Mouse (Mus musculus): Measurements from ENCODE around the gene Hoxc8.

Gene Hoxc8

DNA sequence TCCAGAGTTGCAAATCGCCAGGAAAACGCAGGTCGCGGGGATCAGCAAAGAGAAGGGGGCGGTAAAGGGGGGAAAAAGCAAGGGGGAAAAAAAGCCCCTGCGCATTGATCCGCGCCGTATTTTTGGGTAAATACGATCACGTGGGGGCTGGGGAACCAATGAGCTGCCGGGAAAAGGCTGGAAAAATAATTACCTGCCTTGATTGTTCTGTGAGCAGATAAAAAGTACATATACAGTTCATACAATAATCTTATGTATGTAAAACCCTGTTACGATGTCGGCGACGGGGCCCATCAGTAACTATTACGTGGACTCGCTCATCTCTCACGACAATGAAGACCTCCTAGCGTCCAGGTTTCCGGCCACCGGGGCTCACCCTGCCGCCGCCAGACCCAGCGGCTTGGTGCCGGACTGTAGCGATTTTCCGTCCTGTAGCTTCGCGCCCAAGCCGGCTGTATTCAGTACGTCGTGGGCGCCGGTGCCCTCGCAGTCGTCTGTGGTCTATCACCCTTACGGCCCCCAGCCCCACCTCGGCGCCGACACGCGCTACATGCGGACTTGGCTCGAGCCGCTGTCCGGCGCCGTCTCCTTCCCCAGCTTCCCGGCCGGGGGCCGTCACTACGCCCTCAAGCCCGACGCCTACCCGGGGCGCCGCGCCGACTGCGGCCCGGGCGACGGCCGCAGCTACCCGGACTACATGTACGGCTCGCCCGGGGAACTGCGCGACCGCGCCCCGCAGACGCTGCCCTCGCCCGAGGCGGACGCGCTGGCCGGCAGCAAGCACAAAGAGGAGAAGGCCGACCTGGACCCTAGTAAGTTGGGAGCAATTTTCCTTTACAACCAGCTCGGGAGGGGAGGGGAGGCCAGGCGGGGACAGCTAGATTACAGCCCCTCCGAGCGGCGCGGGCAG is 8.8 kb upstream of the Hoxc8 start:
- no peak for DNase-seq (ENCODE audit: low spot score)

- no peak for DNase-seq (ENCODE audit: low spot score)
Measured at GRCm38 (mm10) chr15:102983716-102984115, 6.7 kb upstream of the Hoxc8 start.

DNA sequence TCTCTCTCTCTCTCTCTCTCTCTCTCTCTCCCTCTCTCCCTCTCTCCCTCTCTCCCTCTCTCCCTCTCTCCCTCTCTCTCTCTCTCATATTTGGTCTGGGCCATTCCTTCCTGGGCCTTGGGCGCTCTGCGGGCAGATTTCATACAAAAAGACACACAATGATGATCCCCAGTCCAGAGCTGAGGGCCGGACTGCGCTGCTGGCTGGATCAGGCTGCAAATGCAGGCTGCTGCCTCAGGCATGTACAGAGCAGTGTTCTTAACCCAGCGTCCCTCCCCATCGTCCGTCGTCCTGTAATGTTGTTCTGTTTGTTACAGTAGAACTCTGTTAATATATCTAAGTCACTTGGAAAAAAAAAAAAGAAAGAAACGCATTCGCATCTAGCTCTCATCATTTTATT is 5.9 kb upstream of the Hoxc8 start:
- no peak for DNase-seq (ENCODE audit: low spot score)

GRCm38 (mm10) chr15:102984925-102985324 is 5.5 kb upstream of the Hoxc8 start:
- no peak for DNase-seq (ENCODE audit: low spot score)

- peak; percentile 93 for DNase-seq (ENCODE audit: low spot score)
Measured at GRCm38 (mm10) chr15:102987124-102987833, 3.1 kb upstream of the Hoxc8 start.

DNA sequence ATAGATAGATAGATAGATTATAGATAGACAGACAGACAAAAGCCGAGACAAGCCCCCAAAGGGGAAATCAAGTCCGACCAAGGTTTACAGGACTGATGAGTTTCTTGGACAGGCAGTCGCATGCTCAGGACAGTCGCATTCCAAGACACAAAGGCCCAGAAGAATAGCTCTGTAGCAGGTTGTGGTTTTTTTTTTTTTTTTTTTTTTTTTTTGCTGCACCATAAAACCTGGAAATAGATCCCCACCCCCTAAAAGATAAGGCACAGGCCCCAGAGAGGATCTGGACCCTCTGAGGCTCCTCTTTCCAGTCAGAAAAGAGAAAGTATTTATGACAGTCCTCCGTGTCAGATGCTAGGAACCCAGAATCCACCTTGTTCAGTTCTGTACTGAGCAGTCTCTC is 2.3 kb upstream of the Hoxc8 start:
- DNase-seq (ENCODE audit: low spot score), result no peak

DNA sequence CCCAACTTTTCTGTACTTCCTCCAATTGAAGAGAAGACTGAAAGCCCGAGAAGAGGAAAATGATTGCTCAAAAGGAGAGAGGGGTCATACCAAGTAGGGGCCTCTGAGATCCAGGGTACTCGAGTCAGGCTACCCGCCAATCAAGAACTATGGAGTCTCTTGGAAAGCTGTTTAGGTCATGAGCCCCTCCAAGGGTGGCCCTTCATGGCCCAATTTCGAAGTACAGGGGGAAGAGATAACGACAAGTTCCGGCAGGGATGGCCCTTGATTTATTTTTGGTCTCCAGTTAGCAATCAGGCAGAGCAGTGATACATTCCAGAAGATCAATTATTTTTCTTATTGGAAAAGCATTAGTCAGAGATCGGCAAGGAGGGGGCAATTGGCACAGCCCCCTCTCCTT is 1.4 kb downstream of the Hoxc8 start:
- DNase-seq (ENCODE audit: low spot score), result no peak

DNA sequence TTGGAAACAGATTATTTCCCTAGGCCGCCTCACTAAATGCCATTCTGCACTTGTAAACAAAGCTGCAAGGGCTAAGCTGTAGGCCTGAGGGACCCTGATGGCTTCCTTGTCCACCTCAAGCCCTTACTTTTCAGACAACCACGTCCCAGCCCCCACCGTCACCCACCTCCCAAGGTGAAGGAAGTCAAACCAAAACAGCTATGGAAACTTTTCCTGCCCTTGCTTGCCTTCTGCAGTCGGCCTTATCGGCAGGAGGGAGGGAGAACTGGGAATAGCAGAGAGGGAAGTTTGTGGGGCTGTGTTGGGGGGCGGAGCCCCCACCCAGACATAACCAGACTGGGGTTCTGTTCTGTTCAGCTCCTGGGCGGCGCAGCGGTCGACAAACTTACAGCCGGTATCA is 1.8 kb downstream of the Hoxc8 start:
- DNase-seq (ENCODE audit: low spot score), result no peak

DNA sequence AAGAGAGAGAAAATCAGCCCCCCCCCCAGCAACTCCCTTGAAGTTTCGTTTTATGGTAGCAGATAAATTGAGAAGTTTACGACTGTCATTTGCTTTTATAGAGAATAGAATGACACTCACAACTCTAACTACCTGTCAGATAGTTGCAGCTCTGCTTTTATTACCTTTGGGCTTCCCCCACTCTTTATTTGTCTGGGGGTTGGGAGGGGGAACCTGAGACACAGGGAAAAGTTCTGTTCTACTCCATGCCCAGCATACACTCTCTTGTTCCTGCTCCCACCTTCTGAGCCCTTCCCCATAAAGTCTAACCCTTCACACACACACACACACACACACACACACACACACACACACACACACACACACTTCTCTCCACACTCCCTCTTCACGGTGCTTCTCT is 2.5 kb downstream of the Hoxc8 start:
- no peak for DNase-seq (ENCODE audit: low spot score)

DNA sequence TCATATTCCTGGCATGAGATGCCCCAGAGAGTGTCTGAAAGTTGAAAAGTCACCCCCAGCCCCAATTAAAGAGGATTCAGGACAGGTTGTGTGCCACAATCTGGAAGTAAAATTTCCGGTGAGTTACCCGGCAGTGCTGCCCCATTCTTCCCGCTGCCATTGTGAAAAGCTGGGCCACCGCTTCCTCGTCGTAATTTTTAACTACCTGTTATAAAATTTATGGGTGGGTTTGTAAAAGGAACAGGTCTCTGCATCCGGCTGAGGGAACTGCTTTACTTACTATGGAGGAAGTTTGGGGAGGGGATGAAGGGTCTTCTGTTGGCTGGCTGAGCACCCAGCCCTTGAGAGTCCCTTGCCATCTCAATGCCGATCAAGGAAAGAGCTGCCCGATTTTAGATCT is 6.1 kb downstream of the Hoxc8 start:
- no peak for DNase-seq (ENCODE audit: low spot score)

GRCm38 (mm10) chr15:102997431-102997830 is 7.0 kb downstream of the Hoxc8 start:
- no peak for DNase-seq (ENCODE audit: low spot score)

DNA sequence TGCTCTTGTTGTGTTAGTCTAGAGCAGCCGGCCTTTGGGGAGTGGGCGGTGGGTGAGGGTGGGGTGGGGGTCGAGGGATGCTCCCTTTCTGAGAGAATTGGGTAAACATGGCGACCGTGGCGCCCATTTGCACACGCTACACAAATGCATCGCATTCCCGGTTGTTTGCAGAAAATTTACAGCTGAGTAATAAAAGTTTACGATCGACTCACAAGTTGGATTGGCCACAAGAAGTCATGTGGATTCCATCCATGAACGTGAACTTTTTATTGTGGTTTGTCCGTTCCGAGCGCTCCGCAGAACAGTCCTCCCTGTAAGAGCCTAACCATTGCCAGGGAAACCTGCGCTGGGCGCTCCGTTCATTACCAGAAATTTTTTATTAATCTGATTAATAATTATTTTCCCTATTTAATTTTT is 7.5 kb downstream of the Hoxc8 start, which contains the start of gene Hoxc6:
Gene Hoxc6, plus strand, starts transcription at position 319 of the 417 bp plus-strand sequence.
- DNase-seq (ENCODE audit: low spot score), result no peak

DNA sequence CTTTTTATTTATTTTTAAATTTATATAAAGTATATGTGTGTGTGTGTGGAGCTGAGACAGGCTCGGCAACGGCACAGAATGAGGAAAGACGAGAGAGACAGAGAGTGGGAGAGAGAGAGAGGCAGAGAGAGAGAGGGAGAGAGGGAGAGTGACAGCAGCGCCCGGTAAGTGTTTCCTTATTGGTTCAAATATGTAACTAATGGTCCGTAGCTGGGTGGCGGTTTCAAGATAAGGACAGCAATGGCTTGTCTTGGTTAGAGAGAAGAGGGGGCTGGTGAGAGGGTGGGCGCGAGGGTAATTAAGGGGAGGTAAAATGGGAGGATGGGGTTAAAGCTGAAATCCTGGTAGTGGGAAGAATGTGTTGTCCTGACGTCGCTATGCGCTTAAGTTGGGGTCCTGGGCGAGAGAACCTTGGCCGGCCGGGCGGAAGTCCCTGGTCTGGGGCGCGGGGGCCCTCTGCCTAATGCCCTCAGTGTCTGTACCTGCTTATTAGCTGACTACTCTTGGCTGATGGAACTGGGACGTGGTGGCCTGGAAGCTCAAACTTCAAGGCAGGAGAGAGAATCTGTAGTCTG is 8.3 kb downstream of the Hoxc8 start:
- no peak for DNase-seq (ENCODE audit: low spot score)

DNA sequence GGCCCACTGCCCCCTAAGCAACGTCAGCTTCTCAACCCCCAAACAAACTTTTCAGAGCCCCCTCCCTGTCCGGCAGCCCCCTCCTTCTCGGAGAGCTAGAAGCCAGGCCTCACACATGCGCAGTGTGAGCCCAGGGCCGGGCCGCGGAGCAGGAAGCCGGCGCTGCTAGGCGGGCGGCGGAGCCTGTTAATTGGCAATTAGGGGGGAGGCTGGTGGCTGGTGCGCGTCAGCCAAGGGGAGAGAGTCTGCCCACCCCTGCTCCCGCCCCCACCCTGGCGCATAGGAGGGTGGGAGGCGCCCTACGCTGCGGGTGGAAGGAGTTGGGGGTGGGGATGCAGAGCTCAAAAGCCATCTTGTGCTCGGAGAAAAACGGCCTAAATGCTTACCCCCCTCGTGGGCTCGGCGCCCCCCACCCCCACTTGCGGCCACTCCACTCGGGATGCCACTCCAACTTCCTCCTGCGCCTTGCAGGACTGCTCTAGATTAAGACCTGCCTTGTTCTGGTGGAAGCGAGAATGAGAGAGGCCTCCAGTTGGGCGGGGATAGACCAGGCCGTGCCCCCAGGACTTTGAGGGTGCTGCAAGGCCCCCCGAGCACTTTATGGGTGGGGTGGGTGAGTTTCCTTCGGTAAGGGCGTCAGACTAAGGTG is 8.9 kb downstream of the Hoxc8 start:
- peak; percentile 69 for DNase-seq (ENCODE audit: low spot score)

DNA sequence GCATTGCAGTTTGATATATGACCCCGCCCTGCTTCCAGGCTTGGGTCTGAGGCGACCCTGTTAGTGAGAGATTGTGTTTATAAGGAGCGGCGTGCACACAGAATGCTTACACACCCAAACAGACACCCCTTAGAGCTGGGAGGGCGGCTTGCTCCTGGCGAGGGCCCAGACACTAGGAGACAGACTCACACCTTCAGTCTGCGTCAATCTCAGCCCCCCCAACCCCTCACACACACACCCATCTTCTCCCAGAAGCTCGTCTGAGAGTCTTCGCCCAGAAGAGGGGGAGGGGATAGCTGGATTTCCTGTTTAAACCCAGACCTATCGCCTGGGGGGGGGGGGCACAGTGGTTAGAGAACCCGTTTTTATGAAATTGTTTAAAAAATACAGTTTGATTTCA is 9.5 kb downstream of the Hoxc8 start:
- no peak for DNase-seq (ENCODE audit: low spot score)

DNA sequence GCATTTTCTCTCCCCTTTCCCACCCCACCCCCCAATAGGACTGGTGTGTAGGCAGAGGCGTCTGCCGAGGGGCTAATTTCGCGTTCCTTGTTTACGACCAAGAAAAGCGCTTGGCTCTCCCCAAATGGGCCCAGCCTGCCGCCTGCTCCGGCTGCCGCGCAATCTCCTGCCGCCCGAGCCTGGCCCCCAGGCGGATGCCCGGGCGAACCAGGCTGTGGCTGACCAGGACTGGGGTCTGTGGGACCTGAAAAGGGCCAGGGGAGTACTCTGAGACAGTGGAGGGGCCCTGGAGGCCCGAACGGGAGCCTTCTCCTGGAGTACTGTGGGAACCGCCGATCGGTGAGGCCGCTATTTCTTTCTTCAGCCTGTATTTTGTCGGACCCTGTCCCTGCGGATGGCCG is 10.1 kb downstream of the Hoxc8 start:
- no peak for DNase-seq (ENCODE audit: low spot score)

DNA sequence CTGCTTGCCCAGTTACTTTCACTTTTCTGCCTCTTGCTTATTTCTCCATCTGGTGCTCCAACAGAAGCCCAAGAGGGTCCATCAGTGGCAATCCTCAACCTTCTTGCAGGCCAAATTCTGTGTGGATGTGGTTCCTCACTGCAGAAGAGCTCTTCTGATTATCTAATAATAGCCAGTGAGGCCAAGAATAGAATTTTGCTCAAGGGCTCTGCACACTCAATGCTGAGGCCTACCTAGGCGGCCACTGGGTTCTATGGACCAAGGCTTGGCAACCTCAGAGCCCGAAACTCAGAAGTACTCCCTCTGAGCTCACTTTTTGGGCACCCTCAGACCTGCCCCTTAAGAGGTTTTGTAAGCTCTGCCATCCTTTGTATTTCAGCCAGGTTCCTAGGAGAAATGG is 11.0 kb downstream of the Hoxc8 start:
- no peak for DNase-seq (ENCODE audit: low spot score)

GRCm38 (mm10) chr15:103002156-103002555 is 11.7 kb downstream of the Hoxc8 start:
- no peak for DNase-seq (ENCODE audit: low spot score)

DNA sequence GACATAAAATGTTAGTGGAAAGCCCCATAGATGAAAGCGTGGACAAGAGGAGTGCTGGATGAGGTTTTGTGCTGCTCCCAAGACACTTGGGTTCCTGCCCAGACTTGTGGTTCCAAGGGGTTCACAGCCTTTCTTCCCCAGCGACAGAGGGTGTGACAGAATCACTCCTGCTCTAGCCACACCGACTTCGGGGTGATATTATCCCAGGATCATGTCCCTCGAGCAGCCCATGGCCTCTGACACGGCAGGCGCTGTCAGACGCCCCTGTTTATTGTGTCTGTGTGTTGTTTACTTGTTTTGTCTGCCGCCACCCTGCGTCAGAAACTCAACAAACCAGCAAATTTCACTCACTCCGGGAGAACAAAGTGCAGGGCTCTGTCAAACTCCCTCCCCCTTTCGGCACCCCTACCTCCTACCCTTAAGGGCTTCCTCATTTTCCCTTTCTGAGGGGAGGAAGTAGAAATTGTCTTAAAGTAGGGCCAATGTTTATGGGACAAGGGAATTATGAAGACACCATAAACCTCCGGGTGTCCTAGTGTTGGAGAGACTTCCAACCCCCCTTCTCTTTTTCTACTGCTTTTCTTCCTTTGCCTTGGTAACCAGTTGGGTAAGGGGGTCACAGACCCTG is 12.5 kb downstream of the Hoxc8 start:
- DNase-seq (ENCODE audit: low spot score), result no peak

DNA sequence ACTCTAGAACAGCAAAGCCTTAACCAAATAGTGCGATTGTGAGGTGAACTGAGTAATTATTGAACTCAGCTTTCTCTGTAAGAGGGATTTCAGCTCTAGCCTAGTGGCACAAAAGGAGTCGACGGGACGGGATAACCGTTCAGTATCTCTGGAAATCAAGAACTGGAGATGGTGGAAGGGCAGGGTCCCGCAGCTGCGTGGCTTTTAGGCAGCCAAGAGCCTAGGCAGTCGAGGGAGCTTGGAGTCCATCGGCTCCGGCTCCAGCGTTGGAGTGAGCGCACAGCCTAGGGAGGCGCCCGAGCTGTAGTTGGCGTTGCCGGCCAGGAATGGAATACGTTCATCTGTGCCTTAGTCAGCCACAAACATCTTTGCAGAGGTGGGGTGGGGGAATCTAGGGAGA is 14.9 kb downstream of the Hoxc8 start:
- no peak for DNase-seq (ENCODE audit: low spot score)

- no peak for DNase-seq (ENCODE audit: low spot score)
Measured at GRCm38 (mm10) chr15:103005797-103006196, 15.4 kb downstream of the Hoxc8 start.

DNA sequence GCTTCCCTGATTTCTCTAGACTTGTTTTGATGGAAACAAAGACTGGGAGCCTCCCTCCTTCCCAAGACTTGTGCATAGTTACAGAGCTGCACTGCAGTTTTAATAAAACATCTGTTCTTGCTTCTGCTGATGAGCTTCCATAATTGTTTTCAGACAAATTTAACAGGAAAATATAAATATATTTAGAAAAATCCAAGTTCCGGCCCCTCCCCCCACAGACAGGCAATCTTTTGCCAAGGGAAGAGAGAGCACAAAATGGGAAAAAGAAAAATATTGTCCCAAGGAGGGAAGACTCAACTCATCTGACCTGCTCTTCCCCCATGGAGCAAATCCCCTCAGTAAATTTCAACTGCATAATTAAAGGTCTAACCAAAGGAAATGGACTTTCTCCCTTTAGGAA is 15.9 kb downstream of the Hoxc8 start:
- DNase-seq (ENCODE audit: low spot score), result no peak

Measured in urinary bladder, postnatal 14 days (tissue).